Mouse (Mus musculus) Muller cell, postnatal 12 days (primary cell): ENCODE results near the gene Nhej1.
A peak's percentile ranks its signal among the peaks of the same experiment; 100 is the strongest.

ENCODE experiments used
- DNase-seq: peaks from one replicate; pipeline ENCODE4 v3.0.0-alpha.2; 2015; ENCODE audit errors: inconsistent ontology term

Gene Nhej1

GRCm38 (mm10) chr1:75125418-75125817 is 418 bp upstream of the Nhej1 start:
- DNase-seq = no peak

- no peak for DNase-seq
These were observed 2.8 kb downstream of the Nhej1 start for GRCm38 (mm10) chr1:75122211-75122610.

GRCm38 (mm10) chr1:75052091-75052490 is 72.9 kb downstream of the Nhej1 start:
- DNase-seq = peak; percentile 5

GRCm38 (mm10) chr1:75051428-75051827 is 73.6 kb downstream of the Nhej1 start:
- DNase-seq = peak; percentile 14

GRCm38 (mm10) chr1:75048571-75048970 is 76.4 kb downstream of the Nhej1 start:
- DNase-seq = no peak

- DNase-seq = no peak
These were observed 77.0 kb downstream of the Nhej1 start for GRCm38 (mm10) chr1:75048041-75048440.

- DNase-seq = peak; percentile 20
These were observed 84.6 kb downstream of the Nhej1 start for GRCm38 (mm10) chr1:75040429-75040828.

GRCm38 (mm10) chr1:75032041-75032440 is 93.0 kb downstream of the Nhej1 start:
- no peak for DNase-seq

GRCm38 (mm10) chr1:75027061-75027779 is 97.8 kb downstream of the Nhej1 start:
- no peak for DNase-seq

- no peak for DNase-seq
These were observed 100.4 kb downstream of the Nhej1 start for GRCm38 (mm10) chr1:75024419-75025199.

- DNase-seq = no peak
These were observed 102.8 kb downstream of the Nhej1 start for GRCm38 (mm10) chr1:75022216-75022615.

GRCm38 (mm10) chr1:75016846-75017245 is 108.2 kb downstream of the Nhej1 start:
- peak; percentile 45 for DNase-seq

GRCm38 (mm10) chr1:75015551-75016265 is 109.3 kb downstream of the Nhej1 start:
- no peak for DNase-seq

GRCm38 (mm10) chr1:75014210-75014845 is 110.7 kb downstream of the Nhej1 start:
- no peak for DNase-seq

GRCm38 (mm10) chr1:75010817-75011216 is 114.2 kb downstream of the Nhej1 start:
- DNase-seq = no peak

GRCm38 (mm10) chr1:75010203-75010602 is 114.8 kb downstream of the Nhej1 start:
- DNase-seq = no peak

GRCm38 (mm10) chr1:75006016-75006415 is 119.0 kb downstream of the Nhej1 start:
- no peak for DNase-seq

- DNase-seq = no peak
These were observed 123.8 kb downstream of the Nhej1 start for GRCm38 (mm10) chr1:75001183-75001582.

- DNase-seq = no peak
These were observed 124.5 kb downstream of the Nhej1 start for GRCm38 (mm10) chr1:75000496-75000895.

GRCm38 (mm10) chr1:74999173-74999572 is 125.8 kb downstream of the Nhej1 start:
- DNase-seq = no peak

GRCm38 (mm10) chr1:74997231-74997630 is 127.8 kb downstream of the Nhej1 start:
- DNase-seq = no peak

GRCm38 (mm10) chr1:74977001-74977400 is 148.0 kb downstream of the Nhej1 start:
- DNase-seq = no peak
